Mouse (Mus musculus) E14TG2a.4 (cell line): ENCODE measurements around the gene Praf2.

Experiments used
- CTCF ChIP-seq: conservative IDR thresholded peaks from 2 replicates; pipeline ENCODE4 v1.5.1; 2014; ENCODE audit warnings: low read length
- NANOG ChIP-seq: IDR thresholded peaks from 2 replicates; pipeline ENCODE4 v1.6.1; 2014; ENCODE audit warnings: borderline replicate concordance, low read length, mixed read lengths
- POU5F1 ChIP-seq: IDR thresholded peaks from 2 replicates; pipeline ENCODE4 v1.6.1; 2014; ENCODE audit warnings: low read length, borderline replicate concordance

DNA sequence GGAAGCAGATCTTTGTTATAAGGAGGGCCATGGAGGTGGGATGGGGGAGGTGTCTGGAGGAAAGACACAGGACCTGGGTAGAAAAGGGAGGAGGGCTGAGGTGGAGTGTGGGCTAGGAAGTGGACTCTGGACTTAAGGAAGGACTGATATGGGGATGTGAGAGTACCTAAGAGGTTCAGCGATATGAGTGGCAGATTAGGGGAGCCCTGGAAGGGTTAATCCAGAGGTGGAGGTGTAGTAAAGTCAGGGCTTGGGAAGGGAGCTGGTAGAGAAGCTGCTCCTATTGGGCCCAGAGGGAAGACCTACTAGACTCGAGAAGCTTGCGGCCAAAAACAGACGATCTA is 655 bp downstream of the Praf2 start:
- TF ChIP-seq CTCF (no peak), NANOG (no peak), POU5F1 (no peak)
